In genomic region chr14:33680621-33681020, GRCm38 (mm10) we compare ENCODE assay signal across 20 mouse cellular contexts.
A peak's percentile ranks its signal among the peaks of the same experiment; 100 is the strongest.
DNase-seq lines count a peak whose midpoint lies in the region; ATAC-seq lines count a peak whose summit lies in the region.
"Had no signal": no experiment of that assay in that cellular context is flagged by ENCODE, and none has a peak within 500 bp of the region (broad histone marks: within the 10 kb centered on the region; RNA-seq: fewer than 3 reads in every experiment).

No protein-coding gene starts in this region.

- no peak for ATAC-seq in erythroid progenitor cell, adult 5-6 weeks (replicated peaks; ENCODE audit: low FRiP score, poor library complexity, severe bottlenecking)
- ATAC-seq: CD4-positive, CD25-positive, alpha-beta regulatory T cell, adult 4 months; forebrain, embryonic 16.5 days; intestine, postnatal 0 days; midbrain, embryonic 13.5 days had no signal

- DNase-seq in heart, adult 11 months = peak; percentile 99
- no peak for DNase-seq in heart, postnatal 4 days
- DNase-seq in lung, adult 18-20 months = peak; percentile 12 to 28
- no peak for DNase-seq in lung, postnatal 4 days
- DNase-seq in gastrocnemius, adult 8-10 months (ENCODE audit: low spot score in 2 of 2) = peak; percentile 41 to 54
- peak; percentile 80 to 86 for DNase-seq in heart, adult 9 months (ENCODE audit: low spot score in 2 of 2)
- no peak for DNase-seq in MN1 (ENCODE audit: low spot score)
- DNase-seq: adrenal gland, postnatal 36 days; cerebellum, adult 11 months; cerebellum, postnatal 10 days; kidney, postnatal 4 days; liver, embryonic 13.5 days; right cerebral cortex, postnatal 14 days; spleen, adult 18-20 months; thymus, postnatal 36 days had no signal

Comparison
In these comparisons a context has a peak if more than half of its experiments do, and no peak if none do; other contexts are left out.
1. DNase-seq: peak in heart, adult 11 months (single experiment), lung, adult 18-20 months (2 of 2), gastrocnemius, adult 8-10 months (2 of 2) and heart, adult 9 months (2 of 2); none in heart, postnatal 4 days (single experiment), lung, postnatal 4 days (0 of 2) and MN1 (single experiment).